Mouse (Mus musculus): ENCODE results near the gene Igflr1. TPM values are rescaled to one million over a fixed set of nuclear protein-coding genes. Genes with fewer than 3 reads are reported as not detected.
A peak's percentile ranks its signal among the peaks of the same experiment; 100 is the strongest.

Igflr1 gene
- total RNA-seq, 2 experiments from 2014 or later = 4.5 to 5.2 TPM

- DNase-seq (ENCODE audit: low spot score in 2 of 2) = no peak
Observed at GRCm38 (mm10) chr7:30612654-30613402, 47.6 kb downstream of the Igflr1 start, which contains the start of gene Upk1a. Gene Upk1a (minus strand): TSS chr7:30612847.

DNA sequence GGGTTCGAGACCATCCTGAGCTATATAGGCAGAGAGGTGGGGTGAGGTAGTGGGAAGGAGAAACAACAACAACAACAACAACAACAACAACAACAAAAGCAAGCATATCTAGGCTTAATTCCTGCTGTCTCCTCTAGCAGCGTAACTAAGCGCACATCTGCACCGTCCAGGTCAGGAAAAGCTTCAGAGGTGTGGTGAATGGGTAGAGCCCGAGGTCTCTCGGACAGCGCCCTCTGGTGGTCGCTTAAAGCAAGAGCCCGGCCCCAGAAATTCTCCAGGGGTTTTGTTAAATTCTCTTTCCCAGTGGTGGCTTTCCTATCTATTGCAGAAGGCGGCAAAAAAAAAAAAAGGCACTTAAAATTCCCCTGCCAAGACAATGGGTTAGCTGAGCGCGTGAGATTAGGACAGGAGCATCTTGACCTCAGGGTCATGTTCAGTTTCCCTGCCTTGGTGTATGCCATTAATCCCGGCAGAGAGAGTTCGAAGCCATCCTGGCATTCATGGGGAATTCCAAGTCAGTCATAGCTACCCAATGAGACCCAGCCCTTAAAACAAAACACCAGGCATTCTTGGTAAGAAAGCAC, 48.4 kb downstream of the Igflr1 start:
- peak in 1 of 2 experiments; percentile 33 for DNase-seq (ENCODE audit: low spot score in 2 of 2)

GRCm38 (mm10) chr7:30614454-30614853, 49.2 kb downstream of the Igflr1 start:
- no peak for DNase-seq (ENCODE audit: low spot score in 2 of 2)

DNA sequence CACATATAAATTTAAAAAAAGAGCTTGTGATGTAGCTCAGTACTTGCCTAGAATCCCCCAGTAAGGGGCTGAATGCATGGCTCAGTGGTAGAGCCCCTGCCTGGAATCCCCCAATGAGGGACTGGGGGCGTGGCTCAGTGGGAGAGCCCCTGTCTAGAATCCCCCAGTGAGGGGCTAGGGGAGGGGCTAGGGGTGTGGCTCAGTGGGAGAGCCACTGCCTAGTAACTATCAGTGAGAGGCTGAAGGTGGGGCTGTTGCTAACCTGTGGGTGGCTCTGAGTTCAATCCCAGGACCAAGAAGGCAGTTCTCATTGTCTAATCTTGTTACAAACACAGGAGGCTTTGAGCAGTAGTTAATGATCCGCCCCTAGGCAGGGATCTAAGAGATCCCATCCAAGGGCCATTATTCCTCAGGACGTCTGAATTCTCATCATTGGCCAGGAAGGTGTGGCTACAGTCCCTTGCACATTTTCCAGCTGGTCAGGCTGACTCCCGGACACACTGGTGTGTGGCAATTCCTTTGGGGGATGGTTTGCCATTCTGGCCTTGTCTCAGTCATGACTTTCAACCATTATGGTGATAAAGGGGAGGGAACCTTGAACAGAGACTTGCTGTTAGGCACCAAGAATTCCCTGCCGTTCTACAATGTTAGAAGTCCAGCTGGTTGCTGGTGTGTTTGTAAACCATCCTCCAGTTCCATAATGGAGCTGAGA, 50.0 kb downstream of the Igflr1 start:
- DNase-seq (ENCODE audit: low spot score in 2 of 2) = no peak

Small RNA genes within 50 kb of the gene (microRNA-seq; reads per million reads assigned to microRNA genes)
- 2.1 reads per million for gene Gm38670
- 0.79 reads per million for gene Mir3569

Other genes with a start within 250 kb of the Igflr1 start
- 1 to 10 TPM; 1.4 to 1.7 TPM for gene E130208F15Rik, start 243.7 kb upstream of the Igflr1 start, total RNA-seq (2021)
- gene Sdhaf1, start 241.5 kb upstream of the Igflr1 start, total RNA-seq (2021) = 10 to 100 TPM; 12.4 to 15.0 TPM
- 10 to 100 TPM; 18.7 to 19.5 TPM for gene Lrfn3, start 202.7 kb upstream of the Igflr1 start, total RNA-seq (2021)
- 10 to 100 TPM; 26.6 to 40.2 TPM for gene Tyrobp, start 151.7 kb upstream of the Igflr1 start, total RNA-seq (2021)
- 1 to 10 TPM; 1.6 to 2.2 TPM for gene Hcst, start 145.6 kb upstream of the Igflr1 start, total RNA-seq (2021)
- gene Nfkbid, start 143.7 kb upstream of the Igflr1 start, total RNA-seq (2021) = 1 to 10 TPM; 2.1 to 2.3 TPM
- 10 to 100 TPM; 49.5 to 59.1 TPM for gene Aplp1, start 119.9 kb upstream of the Igflr1 start, total RNA-seq (2021)
- gene Kirrel2, start 107.7 kb upstream of the Igflr1 start, total RNA-seq (2021) = 1 to 10 TPM in 1 of 2 experiments, under 1 TPM in 1; 0.14 to 1.3 TPM
- gene Nphs1, start 107.1 kb upstream of the Igflr1 start, total RNA-seq (2021) = 1 to 10 TPM in 1 of 2 experiments, under 1 TPM in 1; 0.08 to 7.1 TPM
- gene Prodh2, start 71.8 kb upstream of the Igflr1 start, total RNA-seq (2021) = 10 to 100 TPM; 11.6 to 24.9 TPM
- 10 to 100 TPM; 19.3 to 22.9 TPM for gene Arhgap33, start 30.4 kb upstream of the Igflr1 start, total RNA-seq (2021)
- gene Hspb6, start 13.2 kb upstream of the Igflr1 start, total RNA-seq (2021) = 10 to 100 TPM; 36.3 to 45.7 TPM
- gene Proser3, start 13.1 kb upstream of the Igflr1 start, total RNA-seq (2021) = 10 to 100 TPM; 12.9 to 16.3 TPM
- gene Lin37, start 5.6 kb upstream of the Igflr1 start, total RNA-seq (2021) = 10 to 100 TPM; 67.7 to 78.0 TPM
- 10 to 100 TPM; 70.4 to 75.2 TPM for gene U2af1l4, start 2.1 kb upstream of the Igflr1 start, total RNA-seq (2021)
- gene Gm49396, start 2.1 kb upstream of the Igflr1 start, total RNA-seq (2021) = 1 to 10 TPM; 7.6 to 8.7 TPM
- 100 to 1,000 TPM; 125 to 131 TPM for gene Psenen, start 1.8 kb upstream of the Igflr1 start, total RNA-seq (2021)
- 10 to 100 TPM; 71.4 to 84.4 TPM for gene Kmt2b, start 23.3 kb downstream of the Igflr1 start, total RNA-seq (2021)
- gene Zbtb32, start 33.5 kb downstream of the Igflr1 start, total RNA-seq (2021) = under 1 TPM in 1 of 2 experiments, not detected in 1; 0.65 TPM
- gene Upk1a, start 47.4 kb downstream of the Igflr1 start, total RNA-seq (2021) = 1 to 10 TPM in 1 of 2 experiments, under 1 TPM in 1; 0.93 to 1.2 TPM
- gene Cox6b1, start 60.7 kb downstream of the Igflr1 start, total RNA-seq (2021) = 100 to 1,000 TPM; 750 to 830 TPM
- gene Etv2, start 70.4 kb downstream of the Igflr1 start, total RNA-seq (2021) = not detected
- gene Rbm42, start 84.9 kb downstream of the Igflr1 start, total RNA-seq (2021) = 10 to 100 TPM; 89.2 to 89.5 TPM
- 10 to 100 TPM; 20.8 to 22.9 TPM for gene Haus5, start 99.6 kb downstream of the Igflr1 start, total RNA-seq (2021)
- not detected for gene Pmis2, start 106.2 kb downstream of the Igflr1 start, total RNA-seq (2021)
- 1 to 10 TPM; 3.8 to 5.2 TPM for gene 2200002J24Rik, start 133.5 kb downstream of the Igflr1 start, total RNA-seq (2021)
- 1 to 10 TPM; 2.8 to 3.6 TPM for gene Atp4a, start 146.8 kb downstream of the Igflr1 start, total RNA-seq (2021)
- gene Tmem147, start 164.1 kb downstream of the Igflr1 start, total RNA-seq (2021) = 100 to 1,000 TPM; 170 to 181 TPM
- gene Gapdhs, start 178.3 kb downstream of the Igflr1 start, total RNA-seq (2021) = not detected
- 10 to 100 TPM; 32.1 to 36.8 TPM for gene Sbsn, start 186.0 kb downstream of the Igflr1 start, total RNA-seq (2021)
- gene Dmkn, start 198.3 kb downstream of the Igflr1 start, total RNA-seq (2021) = 1 to 10 TPM; 3.2 to 4.2 TPM
- gene Krtdap, start 222.5 kb downstream of the Igflr1 start, total RNA-seq (2021) = 1 to 10 TPM; 1.9 to 3.1 TPM

Data from adrenal gland, postnatal 4 days (tissue).